Mouse (Mus musculus): ENCODE data around the gene Steap3.

Steap3 gene

GRCm38 (mm10) chr1:120196724-120197123, 75.8 kb downstream of the Steap3 start:
- no peak for DNase-seq

GRCm38 (mm10) chr1:120195947-120196346, 76.6 kb downstream of the Steap3 start:
- DNase-seq, result no peak

GRCm38 (mm10) chr1:120193586-120193985, 78.9 kb downstream of the Steap3 start:
- DNase-seq, result no peak

- DNase-seq, result no peak
Measured at GRCm38 (mm10) chr1:120192321-120192720, 80.2 kb downstream of the Steap3 start.

GRCm38 (mm10) chr1:120190946-120191345, 81.6 kb downstream of the Steap3 start:
- no peak for DNase-seq

- no peak for DNase-seq
Measured at GRCm38 (mm10) chr1:120190300-120190699, 82.2 kb downstream of the Steap3 start.

GRCm38 (mm10) chr1:120189206-120189605, 83.3 kb downstream of the Steap3 start:
- DNase-seq, result no peak

GRCm38 (mm10) chr1:120187059-120187458, 85.4 kb downstream of the Steap3 start:
- no peak for DNase-seq

- no peak for DNase-seq
Measured at GRCm38 (mm10) chr1:120186655-120187054, 85.8 kb downstream of the Steap3 start.

GRCm38 (mm10) chr1:120186204-120186603, 86.3 kb downstream of the Steap3 start:
- no peak for DNase-seq

GRCm38 (mm10) chr1:120177141-120177540, 95.4 kb downstream of the Steap3 start:
- DNase-seq, result no peak

GRCm38 (mm10) chr1:120176313-120176712, 96.2 kb downstream of the Steap3 start:
- DNase-seq, result peak; percentile 42

GRCm38 (mm10) chr1:120174991-120175390, 97.5 kb downstream of the Steap3 start:
- DNase-seq, result no peak

- DNase-seq, result peak; percentile 42
Measured at GRCm38 (mm10) chr1:120171819-120172521, 100.5 kb downstream of the Steap3 start.

- no peak for DNase-seq
Measured at GRCm38 (mm10) chr1:120170307-120170706, 102.2 kb downstream of the Steap3 start.

GRCm38 (mm10) chr1:120168674-120169073, 103.8 kb downstream of the Steap3 start:
- DNase-seq, result no peak

GRCm38 (mm10) chr1:120168016-120168415, 104.5 kb downstream of the Steap3 start:
- no peak for DNase-seq

- no peak for DNase-seq
Measured at GRCm38 (mm10) chr1:120162616-120163015, 109.9 kb downstream of the Steap3 start.

GRCm38 (mm10) chr1:120161502-120161901, 111.0 kb downstream of the Steap3 start:
- DNase-seq, result no peak

- DNase-seq, result no peak
Measured at GRCm38 (mm10) chr1:120158474-120159127, 113.9 kb downstream of the Steap3 start.

- peak; percentile 32 for DNase-seq
Measured at GRCm38 (mm10) chr1:120155325-120155724, 117.2 kb downstream of the Steap3 start.

GRCm38 (mm10) chr1:120154232-120154631, 118.3 kb downstream of the Steap3 start:
- DNase-seq, result peak; percentile 42

- peak; percentile 31 for DNase-seq
Measured at GRCm38 (mm10) chr1:120146994-120147393, 125.5 kb downstream of the Steap3 start.

- no peak for DNase-seq
Measured at GRCm38 (mm10) chr1:120145527-120146216, 126.8 kb downstream of the Steap3 start.
